Mouse (Mus musculus): ENCODE results near the gene Evl. TPM values are rescaled to one million over a fixed set of nuclear protein-coding genes. Genes with fewer than 3 reads are reported as not detected.

Evl gene
- polyA plus RNA-seq, 1 experiment, result 71.5 TPM

Other genes starting within 250 kb of the Evl start
- gene Hhipl1, start 248.4 kb upstream of the Evl start, polyA plus RNA-seq (2012; fragmentation: generic; extraction: Trizol), result 13.5 TPM
- gene Cyp46a1, start 220.3 kb upstream of the Evl start, polyA plus RNA-seq (2012; fragmentation: generic; extraction: Trizol), result 1.6 TPM
- 33.4 TPM for gene Eml1, start 183.8 kb upstream of the Evl start, polyA plus RNA-seq (2012; fragmentation: generic; extraction: Trizol)
- gene Degs2, start 147.6 kb downstream of the Evl start, polyA plus RNA-seq (2012; fragmentation: generic; extraction: Trizol), result 0.11 TPM
- 15.3 TPM for gene Yy1, start 238.3 kb downstream of the Evl start, polyA plus RNA-seq (2012; fragmentation: generic; extraction: Trizol)